Mouse (Mus musculus) embryonic facial prominence, embryonic 14.5 days (tissue): ENCODE measurements around the gene Prkar1b. TPM values are rescaled to one million over a fixed set of nuclear protein-coding genes. Genes with fewer than 3 reads are reported as not detected.

Experiments used
- ATAC-seq: fragments of 200-750 bp; cut with Nextera tagmentation; 2 replicates; pipeline ENCODE4 v1.8.0; 2017; ENCODE audit warnings: low read depth, moderate number of reproducible peaks, moderate TSS enrichment
- DNase-seq: peaks from one replicate; pipeline ENCODE4 v3.0.0-alpha.2; 2015; ENCODE audit warnings: low spot score
- H3K27ac ChIP-seq: fragments of 300-500 bp; sonication (generic); replicated peaks from 2 replicates; pipeline ENCODE4 v1.5.1; 2014; ENCODE audit warnings: low read depth, mild to moderate bottlenecking, low read length, moderate library complexity
- H3K27me3 ChIP-seq: fragments of 300-500 bp; sonication (generic); replicated peaks from 2 replicates; pipeline ENCODE4 v1.6.1; 2014; ENCODE audit warnings: low read length; ENCODE audit not compliant: control insufficient read depth, insufficient read depth
- H3K36me3 ChIP-seq: fragments of 300-500 bp; sonication (generic); 2 replicates; pipeline ENCODE4 v1.6.1; 2014; ENCODE audit warnings: low read length, mixed read lengths; ENCODE audit not compliant: control insufficient read depth, insufficient read depth
- H3K4me1 ChIP-seq: fragments of 300-500 bp; sonication (generic); 2 replicates; pipeline ENCODE4 v1.6.1; 2014; ENCODE audit warnings: antibody characterized with exemption, low read length; ENCODE audit not compliant: control insufficient read depth, insufficient read depth
- H3K4me2 ChIP-seq: fragments of 300-500 bp; sonication (generic); 2 replicates; pipeline ENCODE4 v1.6.1; 2014; ENCODE audit warnings: low read depth, mild to moderate bottlenecking, low read length, moderate library complexity, mixed read lengths
- H3K4me3 ChIP-seq: fragments of 300-500 bp; sonication (generic); 2 replicates; pipeline ENCODE4 v1.5.1; 2014; ENCODE audit warnings: low read depth, mild to moderate bottlenecking, low read length
- H3K9ac ChIP-seq: fragments of 300-500 bp; sonication (generic); 2 replicates; pipeline ENCODE4 v1.6.1; 2014; ENCODE audit warnings: low read depth, mild to moderate bottlenecking, low read length, moderate library complexity, mixed read lengths
- H3K9me3 ChIP-seq: fragments of 300-500 bp; sonication (generic); 2 replicates; pipeline ENCODE4 v1.6.1; 2016; ENCODE audit warnings: low read length; ENCODE audit not compliant: control insufficient read depth
- WGBS: fragments of 180-500 bp; shearing (Covaris S2); extraction: QIAGEN DNeasy Blood & Tissue Kit; methylation state at CpG from one replicate; pipeline ENCODE4 v1.1.7; 2014; 5-methylcytosine and 5-hydroxymethylcytosine counted together
- polyA plus RNA-seq: library from polyadenylated mRNA; unstranded; fragments of >200 nt; fragmentation: Nextera tagmentation; extraction: Ambion mirVana; gene quantifications from 2 replicates; pipeline ENCODE4 v1.2.1, GENCODE M21; 2014

Gene Prkar1b
- polyA plus RNA-seq, 1 experiment from 2014 or later = 22.8 TPM

DNA sequence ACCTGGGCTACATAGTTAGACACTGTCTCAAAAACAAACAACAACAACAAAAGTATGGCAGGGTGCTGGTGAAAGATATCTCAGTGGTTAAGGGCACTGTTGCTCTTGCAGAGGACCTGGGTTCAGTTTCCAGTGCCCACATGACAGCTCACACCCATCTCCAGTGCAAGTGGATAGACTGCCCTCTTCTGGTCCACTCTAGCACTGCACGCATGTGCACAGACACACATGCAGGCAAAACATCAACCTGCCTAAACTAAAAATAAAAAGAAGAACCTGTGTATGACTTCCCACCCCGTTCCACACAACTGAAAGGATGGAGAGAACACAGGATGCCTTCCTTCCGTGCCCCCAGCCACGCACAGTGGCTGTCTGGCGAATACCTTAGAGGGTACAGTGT is 61.6 kb downstream of the Prkar1b start:
- DNase-seq = no peak
- no peaks in the 10 kb centered on the region for H3K4me1 ChIP-seq
- 92% methylated on average over 5 of the region's 5 CpGs for WGBS
- no peaks in the 10 kb centered on the region for H3K27me3 ChIP-seq
- H3K9me3 ChIP-seq = peaks cover 5% of the 10 kb centered on the region
- no peak for ATAC-seq
- H3K4me2 ChIP-seq = no peak overlapping the region
- no peaks in the 10 kb centered on the region for H3K36me3 ChIP-seq
- no peak overlapping the region for H3K27ac ChIP-seq
- H3K9ac ChIP-seq = no peak overlapping the region
- H3K4me3 ChIP-seq = no peak overlapping the region

DNA sequence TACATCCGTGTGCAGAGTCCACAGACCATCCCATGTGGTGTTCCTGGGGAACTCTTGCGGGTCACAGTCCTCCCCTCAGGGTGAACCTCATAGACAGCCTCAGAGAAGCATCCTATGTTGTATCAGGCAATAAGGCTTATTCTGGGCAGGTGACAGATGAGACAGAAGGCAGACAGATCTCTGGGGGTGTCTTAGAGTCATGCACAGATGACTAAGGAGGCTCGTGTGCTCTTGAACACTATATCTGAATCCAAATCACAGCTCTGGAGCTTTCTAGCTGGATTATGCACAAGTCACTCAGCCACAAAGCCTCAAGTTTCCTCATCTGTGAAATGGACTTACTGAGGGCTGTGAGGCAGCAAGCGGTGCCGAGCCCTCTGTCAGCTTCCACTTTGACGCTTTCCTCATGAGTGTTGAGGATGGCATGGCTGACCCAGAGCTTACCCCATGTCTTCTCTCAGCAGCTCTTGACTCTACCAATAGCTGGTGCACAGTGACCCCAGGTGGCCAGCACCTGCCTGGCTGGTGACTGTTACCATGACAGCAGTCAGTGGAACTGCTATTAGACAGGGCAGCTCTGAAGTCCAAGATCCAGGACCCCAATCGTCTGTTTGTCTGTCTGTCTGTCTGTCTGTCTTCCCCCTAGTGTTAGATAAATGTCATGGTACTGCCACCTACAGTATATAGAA is 64.8 kb downstream of the Prkar1b start:
- no peak overlapping the region for H3K4me2 ChIP-seq
- H3K9me3 ChIP-seq = peaks cover 5% of the 10 kb centered on the region
- no peak overlapping the region for H3K4me3 ChIP-seq
- DNase-seq (no peak), ATAC-seq (peak; percentile 73)
- WGBS = 75% methylated on average over 7 of the region's 7 CpGs
- H3K36me3 ChIP-seq = no peaks in the 10 kb centered on the region
- no peaks in the 10 kb centered on the region for H3K4me1 ChIP-seq
- H3K27ac ChIP-seq = no peak overlapping the region
- H3K27me3 ChIP-seq = no peaks in the 10 kb centered on the region
- no peak overlapping the region for H3K9ac ChIP-seq

DNA sequence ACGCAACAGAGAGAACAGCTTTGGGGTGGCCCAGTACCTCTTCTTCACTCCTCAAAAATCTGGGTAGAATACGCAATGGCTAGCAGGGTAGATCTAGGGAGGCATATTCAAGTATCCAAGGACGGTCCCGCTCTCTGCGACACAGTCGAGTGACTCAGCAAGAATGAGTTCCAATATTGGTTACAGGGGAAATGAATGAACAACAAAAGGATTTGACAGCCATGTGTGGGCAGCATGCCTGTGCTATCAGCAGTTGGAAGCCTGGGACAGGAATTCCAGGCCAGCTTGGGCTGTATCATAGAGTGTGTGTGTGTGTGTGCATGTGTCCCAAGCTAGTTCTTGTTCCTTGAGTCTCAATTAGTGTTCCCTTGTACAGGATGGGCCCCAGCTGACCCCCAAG is 65.5 kb downstream of the Prkar1b start:
- Histone ChIP-seq H3K4me2 (no peak overlapping the region), H3K9me3 (peaks cover 5% of the 10 kb centered on the region), H3K9ac (no peak overlapping the region), H3K4me1 (no peaks in the 10 kb centered on the region), H3K27ac (no peak overlapping the region), H3K27me3 (no peaks in the 10 kb centered on the region), H3K4me3 (no peak overlapping the region), H3K36me3 (no peaks in the 10 kb centered on the region)
- 83% methylated on average over 6 of the region's 6 CpGs for WGBS
- ATAC-seq (no peak), DNase-seq (no peak)

DNA sequence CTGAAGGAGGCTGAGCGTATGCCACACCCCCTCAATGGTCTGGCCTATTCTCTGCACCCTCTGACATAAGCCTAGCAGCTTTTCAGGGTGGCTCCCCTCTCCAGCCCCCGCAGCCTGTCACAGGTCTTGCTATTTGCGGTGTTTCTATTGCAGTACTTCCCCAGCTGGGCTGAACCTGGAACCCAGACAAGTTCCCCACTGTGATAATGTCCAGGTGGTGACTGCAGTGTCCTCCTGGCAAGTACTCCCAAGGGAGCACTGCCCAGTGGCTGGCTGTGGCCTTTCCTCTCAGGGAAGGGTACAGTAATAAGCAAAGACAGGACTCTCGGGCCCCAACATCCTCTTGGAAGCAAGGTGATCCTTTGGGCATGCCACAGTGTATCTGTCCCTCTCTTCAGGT is 66.0 kb downstream of the Prkar1b start:
- H3K4me1 ChIP-seq = no peaks in the 10 kb centered on the region
- ATAC-seq (no peak), DNase-seq (no peak)
- H3K4me3 ChIP-seq = no peak overlapping the region
- no peaks in the 10 kb centered on the region for H3K27me3 ChIP-seq
- no peak overlapping the region for H3K27ac ChIP-seq
- H3K9me3 ChIP-seq = peaks cover 5% of the 10 kb centered on the region
- H3K9ac ChIP-seq = no peak overlapping the region
- H3K36me3 ChIP-seq = no peaks in the 10 kb centered on the region
- 65% methylated on average over 4 of the region's 4 CpGs for WGBS
- H3K4me2 ChIP-seq = no peak overlapping the region

DNA sequence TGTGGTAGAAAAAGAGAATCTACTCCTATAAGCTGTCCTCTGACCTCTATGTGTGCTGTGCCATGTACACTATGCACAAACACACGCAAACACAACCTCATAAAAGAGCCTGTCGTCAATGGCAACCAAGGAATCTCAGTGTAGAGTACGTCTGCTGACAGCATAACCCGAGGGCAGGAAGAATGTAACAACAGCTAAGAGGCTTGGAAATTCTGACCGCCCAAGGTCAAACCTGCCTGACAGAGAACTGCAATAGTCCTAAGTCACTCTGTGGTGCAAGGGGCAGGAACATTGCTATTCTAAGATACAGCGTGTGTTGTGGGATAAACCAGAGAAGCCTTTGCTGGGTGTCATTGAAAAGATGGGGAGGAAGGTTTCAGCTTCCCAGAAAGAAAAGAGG is 68.4 kb downstream of the Prkar1b start:
- Histone ChIP-seq H3K4me2 (no peak overlapping the region), H3K4me3 (no peak overlapping the region), H3K27ac (no peak overlapping the region), H3K36me3 (no peaks in the 10 kb centered on the region), H3K4me1 (peaks cover 15% of the 10 kb centered on the region), H3K27me3 (no peaks in the 10 kb centered on the region), H3K9ac (no peak overlapping the region), H3K9me3 (no peaks in the 10 kb centered on the region)
- DNase-seq = no peak
- 37% methylated on average over 6 of the region's 6 CpGs for WGBS
- no peak for ATAC-seq

DNA sequence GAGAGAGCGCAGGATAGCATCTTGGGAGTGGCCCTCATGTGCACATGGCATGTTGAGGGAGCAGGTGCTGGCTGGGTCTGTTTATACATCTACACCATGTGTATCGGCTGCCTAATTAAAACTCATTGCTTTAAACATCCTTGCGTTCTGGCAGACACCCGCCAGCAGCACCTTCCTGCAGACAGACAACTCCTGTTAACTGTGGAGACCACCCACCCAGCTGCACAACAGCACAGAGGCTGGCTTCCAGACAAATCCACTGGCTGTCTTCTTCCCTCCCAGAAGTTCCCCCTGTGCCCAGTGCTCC is 71.7 kb downstream of the Prkar1b start:
- Histone ChIP-seq H3K9ac (no peak overlapping the region), H3K4me3 (no peak overlapping the region), H3K27ac (peak overlapping the region; percentile 67; the same call in 1 of the 2 replicates), H3K9me3 (no peaks in the 10 kb centered on the region), H3K36me3 (no peaks in the 10 kb centered on the region), H3K4me1 (peaks cover 23% of the 10 kb centered on the region), H3K27me3 (no peaks in the 10 kb centered on the region), H3K4me2 (no peak overlapping the region)
- DNase-seq (peak; percentile 67), ATAC-seq (peak; percentile 59; the same call in 1 of the 2 replicates)
- 41% methylated on average over 4 of the region's 4 CpGs for WGBS

DNA sequence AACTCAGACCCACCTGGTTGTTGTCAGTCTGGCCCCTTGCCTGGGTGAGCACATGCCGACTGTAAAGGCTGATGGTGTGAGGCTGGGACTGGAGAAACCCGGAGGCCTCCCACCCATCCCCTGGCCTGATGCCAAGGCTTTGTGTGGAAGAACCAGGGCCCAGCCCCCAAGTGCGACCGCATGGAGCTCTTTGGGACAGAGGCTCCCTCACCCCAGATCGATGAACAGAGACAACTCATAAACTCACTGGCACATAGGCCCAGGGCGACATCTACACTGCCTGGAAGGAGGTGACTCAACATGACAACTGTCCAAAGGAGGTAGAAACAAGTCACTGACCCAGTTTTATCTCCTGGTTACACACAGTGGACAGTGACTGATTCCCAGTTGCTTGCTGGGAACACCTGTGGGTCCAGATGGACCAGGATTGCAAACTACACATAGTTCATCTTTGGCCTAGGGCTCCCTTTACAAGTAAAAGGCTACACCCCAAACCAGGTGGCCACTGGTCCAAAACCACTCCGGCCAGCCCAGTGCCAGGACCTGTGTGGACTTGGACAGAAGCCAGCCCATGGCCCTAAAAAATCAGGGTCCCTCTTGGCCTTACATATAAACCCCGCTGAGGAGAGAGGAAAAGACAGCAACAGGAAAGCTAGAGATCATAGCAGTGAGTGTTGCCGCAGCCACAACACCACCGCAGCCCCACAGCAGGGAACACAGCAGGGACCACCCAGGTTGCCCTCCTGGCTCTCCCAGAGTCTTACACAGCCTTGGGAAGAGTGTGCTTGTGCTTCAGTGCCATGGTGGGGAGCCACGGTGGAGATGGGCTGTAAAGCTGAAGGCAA is 72.3 kb downstream of the Prkar1b start:
- 49% methylated on average over 11 of the region's 11 CpGs for WGBS
- peak overlapping the region; percentile 67 for H3K27ac ChIP-seq

DNA sequence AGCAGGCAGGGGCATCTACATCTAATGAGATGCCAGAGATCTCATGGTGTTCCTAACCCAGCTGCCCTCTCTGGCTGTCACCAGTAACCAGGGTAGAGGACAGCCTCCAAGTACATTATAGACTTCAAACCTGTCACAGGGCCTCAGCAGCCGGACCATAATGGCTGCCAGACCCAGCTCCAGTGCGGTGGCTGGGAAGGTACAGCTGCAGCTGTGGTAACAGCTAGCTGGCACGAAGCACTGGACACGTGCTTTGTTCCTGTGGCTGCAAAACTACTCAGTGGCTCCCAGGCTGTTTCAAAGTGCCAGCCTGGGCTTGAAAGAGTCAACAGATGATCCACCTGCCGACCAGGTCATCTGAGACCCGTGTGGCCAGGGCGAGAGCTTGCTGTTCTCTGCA is 73.4 kb downstream of the Prkar1b start:
- Histone ChIP-seq H3K4me3 (no peak overlapping the region), H3K4me2 (no peak overlapping the region), H3K4me1 (peaks cover 23% of the 10 kb centered on the region), H3K27me3 (no peaks in the 10 kb centered on the region), H3K9me3 (no peaks in the 10 kb centered on the region), H3K27ac (no peak overlapping the region), H3K36me3 (no peaks in the 10 kb centered on the region), H3K9ac (no peak overlapping the region)
- ATAC-seq (no peak), DNase-seq (peak; percentile 51)
- WGBS = 72% methylated on average over 7 of the region's 7 CpGs

More for the DNA sequence above, 72.3 kb downstream of the Prkar1b start:
- ATAC-seq (peak; percentile 35; the same call in 1 of the 2 replicates), DNase-seq (peak; percentile 81)
- Histone ChIP-seq H3K36me3 (no peaks in the 10 kb centered on the region), H3K9me3 (no peaks in the 10 kb centered on the region), H3K4me3 (no peak overlapping the region), H3K4me2 (no peak overlapping the region), H3K9ac (no peak overlapping the region), H3K27me3 (no peaks in the 10 kb centered on the region), H3K4me1 (peaks cover 23% of the 10 kb centered on the region)
